Mouse (Mus musculus) liver, postnatal 0 days (tissue): Measurements from ENCODE around the gene 2610301B20Rik. TPM values are rescaled to one million over a fixed set of nuclear protein-coding genes. Genes with fewer than 3 reads are reported as not detected.
"Not testable (repeated sequence)": the region's sequence is repeated elsewhere in the genome, so short reads cannot be mapped to it uniquely, and the experiment has no call there.

Experiments used
- ATAC-seq: fragments of 200-750 bp; cut with Nextera tagmentation; 2 replicates; pipeline ENCODE4 v1.8.0; 2017; ENCODE audit warnings: mild to moderate bottlenecking, moderate library complexity
- DNase-seq: peaks from one replicate; pipeline ENCODE4 v3.0.0-alpha.2; 2016
- H3K27ac ChIP-seq: fragments of 300-500 bp; sonication (generic); 2 replicates; pipeline ENCODE4 v1.5.1; 2014; ENCODE audit warnings: antibody characterized with exemption, moderate library complexity, mild to moderate bottlenecking, low read depth
- H3K27me3 ChIP-seq: fragments of 300-500 bp; sonication (generic); 2 replicates; pipeline ENCODE4 v1.6.1; 2014; ENCODE audit warnings: low read length, control low read depth, mixed read lengths; ENCODE audit not compliant: insufficient read depth
- H3K36me3 ChIP-seq: fragments of 300-500 bp; sonication (generic); replicated peaks from 2 replicates; pipeline ENCODE4 v1.6.1; 2014; ENCODE audit warnings: mild to moderate bottlenecking, control low read depth, low read length, moderate library complexity, mixed read lengths; ENCODE audit not compliant: insufficient read depth
- H3K4me1 ChIP-seq: fragments of 300-500 bp; sonication (generic); 2 replicates; pipeline ENCODE4 v1.6.1; 2014; ENCODE audit warnings: antibody characterized with exemption, mild to moderate bottlenecking, control low read depth; ENCODE audit not compliant: insufficient read depth
- H3K4me2 ChIP-seq: fragments of 300-500 bp; sonication (generic); 2 replicates; pipeline ENCODE4 v1.6.1; 2014; ENCODE audit warnings: low read depth, mild to moderate bottlenecking, low read length, moderate library complexity, mixed read lengths
- H3K4me3 ChIP-seq: fragments of 300-500 bp; sonication (generic); 2 replicates; pipeline ENCODE4 v1.5.1; 2014; ENCODE audit warnings: low read depth, low read length
- H3K9ac ChIP-seq: fragments of 300-500 bp; sonication (generic); replicated peaks from 2 replicates; pipeline ENCODE4 v1.6.1; 2014; ENCODE audit warnings: mild to moderate bottlenecking, moderate library complexity
- H3K9me3 ChIP-seq: fragments of 300-500 bp; sonication (generic); 2 replicates; pipeline ENCODE4 v1.6.1; 2016; ENCODE audit warnings: mild to moderate bottlenecking, control low read depth, low read length, mixed read lengths
- CTCF ChIP-seq: sonication (generic); IDR thresholded peaks from 2 replicates; pipeline ENCODE4 v1.5.1; 2016; ENCODE audit warnings: antibody characterized with exemption, low read depth
- EP300 ChIP-seq: IDR thresholded peaks from 2 replicates; pipeline ENCODE4 v1.6.1; 2016; ENCODE audit warnings: antibody characterized with exemption, low read depth, mild to moderate bottlenecking
- WGBS: fragments of 180-500 bp; shearing (Covaris S2); extraction: QIAGEN DNeasy Blood & Tissue Kit; methylation state at CpG from one replicate; pipeline ENCODE4 v1.1.7; 2014; ENCODE audit not compliant: insufficient replicate concordance; 5-methylcytosine and 5-hydroxymethylcytosine counted together
- polyA plus RNA-seq: library from polyadenylated mRNA; unstranded; fragments of >200 nt; fragmentation: Nextera tagmentation; extraction: Ambion mirVana; gene quantifications from 2 replicates; pipeline ENCODE4 v1.2.1, GENCODE M21; 2015

The 2610301B20Rik gene
- polyA plus RNA-seq, 1 experiment from 2014 or later = 5.9 TPM

GRCm38 (mm10) chr4:10896859-10897258, 22.6 kb downstream of the 2610301B20Rik start:
- 0 out of 2 replicates have a peak, but pooled peaks cover 3% of the 10 kb centered on the region for H3K36me3 ChIP-seq
- TF ChIP-seq EP300 = no peak
- peak; percentile 77 for TF ChIP-seq CTCF
- H3K4me1 ChIP-seq = no peaks in the 10 kb centered on the region
- no peak overlapping the region for H3K4me2 ChIP-seq
- peak; percentile 48 for ATAC-seq
- H3K27ac ChIP-seq = no peak overlapping the region
- no peaks in the 10 kb centered on the region for H3K27me3 ChIP-seq
- H3K9ac ChIP-seq = no peak overlapping the region
- no peak for DNase-seq
- no peak overlapping the region for H3K4me3 ChIP-seq
- H3K9me3 ChIP-seq = no peaks in the 10 kb centered on the region

GRCm38 (mm10) chr4:10905234-10905801, 31.0 kb downstream of the 2610301B20Rik start:
- Histone ChIP-seq H3K4me3 (no peak overlapping the region), H3K4me1 (peaks cover 7% of the 10 kb centered on the region), H3K27me3 (0 out of 2 replicates have a peak, but pooled peaks cover 3% of the 10 kb centered on the region), H3K9ac (peak overlapping the region; percentile 16), H3K9me3 (no peaks in the 10 kb centered on the region), H3K36me3 (no peaks in the 10 kb centered on the region), H3K27ac (no peak overlapping the region), H3K4me2 (peak overlapping the region; percentile 59)
- ATAC-seq = peak; percentile 19; the same call in 1 of the 2 replicates
- TF ChIP-seq CTCF = no peak
- no peak for TF ChIP-seq EP300
- 18% methylated on average over 13 of the region's 13 CpGs for WGBS
- no peak for DNase-seq

- not testable (repeated sequence) for H3K27ac ChIP-seq, ATAC-seq, DNase-seq, H3K4me3 ChIP-seq, H3K36me3 ChIP-seq, H3K9ac ChIP-seq, H3K9me3 ChIP-seq, H3K4me2 ChIP-seq, H3K27me3 ChIP-seq
- 56% methylated on average over 7 of the region's 7 CpGs for WGBS
- peaks cover 21% of the 10 kb centered on the region for H3K4me1 ChIP-seq
Measured at GRCm38 (mm10) chr4:10911417-10911816, 37.1 kb downstream of the 2610301B20Rik start.

GRCm38 (mm10) chr4:10911909-10912478, 37.7 kb downstream of the 2610301B20Rik start:
- 0 out of 2 replicates have a peak, but pooled peaks cover 3% of the 10 kb centered on the region for H3K27me3 ChIP-seq
- H3K9me3 ChIP-seq = no peaks in the 10 kb centered on the region
- no peak for TF ChIP-seq EP300
- TF ChIP-seq CTCF = no peak
- peaks cover 21% of the 10 kb centered on the region for H3K4me1 ChIP-seq
- H3K27ac ChIP-seq = no peak overlapping the region
- 67% methylated on average over 6 of the region's 6 CpGs for WGBS
- H3K9ac ChIP-seq = no peak overlapping the region; the same call in 1 of the 2 replicates
- DNase-seq (no peak), ATAC-seq (no peak)
- no peak overlapping the region for H3K4me2 ChIP-seq
- no peaks in the 10 kb centered on the region for H3K36me3 ChIP-seq
- no peak overlapping the region for H3K4me3 ChIP-seq

- Histone ChIP-seq H3K27ac (no peak overlapping the region), H3K4me3 (no peak overlapping the region), H3K36me3 (no peaks in the 10 kb centered on the region), H3K27me3 (0 out of 2 replicates have a peak, but pooled peaks cover 3% of the 10 kb centered on the region), H3K9ac (no peak overlapping the region; the same call in 1 of the 2 replicates), H3K4me1 (peaks cover 21% of the 10 kb centered on the region), H3K9me3 (no peaks in the 10 kb centered on the region), H3K4me2 (no peak overlapping the region)
- TF ChIP-seq EP300 (no peak), CTCF (peak; percentile 93)
- WGBS = 34% methylated on average over 7 of the region's 7 CpGs
- DNase-seq (peak; percentile 92), ATAC-seq (peak; percentile 54)
Measured at GRCm38 (mm10) chr4:10912611-10913301, 38.5 kb downstream of the 2610301B20Rik start.

- peak overlapping the region; percentile 85; the same call in 1 of the 2 replicates for H3K27ac ChIP-seq
- no peak overlapping the region for H3K9ac ChIP-seq
- H3K27me3 ChIP-seq = no peaks in the 10 kb centered on the region
- H3K36me3 ChIP-seq = no peaks in the 10 kb centered on the region
- no peak overlapping the region for H3K4me3 ChIP-seq
- peaks cover 25% of the 10 kb centered on the region for H3K4me1 ChIP-seq
- ATAC-seq (no peak), DNase-seq (no peak)
- WGBS = 89% methylated on average over 3 of the region's 3 CpGs
- H3K4me2 ChIP-seq = no peak overlapping the region
- no peaks in the 10 kb centered on the region for H3K9me3 ChIP-seq
- TF ChIP-seq EP300 (no peak), CTCF (no peak)
Measured at GRCm38 (mm10) chr4:10913409-10913808, 39.1 kb downstream of the 2610301B20Rik start.
